Mouse (Mus musculus) adrenal gland, adult 8-10 months (tissue): ENCODE results near the gene Sf1. TPM values are rescaled to one million over a fixed set of nuclear protein-coding genes. Genes with fewer than 3 reads are reported as not detected.

ENCODE experiments used
- DNase-seq: peaks from one replicate; pipeline ENCODE4 v3.0.0; 2022
- microRNA-seq, 2 experiments: library from miRNA; unstranded; fragments of <30 nt; microRNA quantifications; one replicate each; pipeline ENCODE4 v1.2.0; 2022
- total RNA-seq, 4 experiments: library from RNA; stranded (reverse); gene quantifications; 2 replicates each; pipeline ENCODE4 v1.2.4; 2022

Gene Sf1
- total RNA-seq, 4 experiments from 2014 or later = 193 to 274 (median 215) TPM

DNA sequence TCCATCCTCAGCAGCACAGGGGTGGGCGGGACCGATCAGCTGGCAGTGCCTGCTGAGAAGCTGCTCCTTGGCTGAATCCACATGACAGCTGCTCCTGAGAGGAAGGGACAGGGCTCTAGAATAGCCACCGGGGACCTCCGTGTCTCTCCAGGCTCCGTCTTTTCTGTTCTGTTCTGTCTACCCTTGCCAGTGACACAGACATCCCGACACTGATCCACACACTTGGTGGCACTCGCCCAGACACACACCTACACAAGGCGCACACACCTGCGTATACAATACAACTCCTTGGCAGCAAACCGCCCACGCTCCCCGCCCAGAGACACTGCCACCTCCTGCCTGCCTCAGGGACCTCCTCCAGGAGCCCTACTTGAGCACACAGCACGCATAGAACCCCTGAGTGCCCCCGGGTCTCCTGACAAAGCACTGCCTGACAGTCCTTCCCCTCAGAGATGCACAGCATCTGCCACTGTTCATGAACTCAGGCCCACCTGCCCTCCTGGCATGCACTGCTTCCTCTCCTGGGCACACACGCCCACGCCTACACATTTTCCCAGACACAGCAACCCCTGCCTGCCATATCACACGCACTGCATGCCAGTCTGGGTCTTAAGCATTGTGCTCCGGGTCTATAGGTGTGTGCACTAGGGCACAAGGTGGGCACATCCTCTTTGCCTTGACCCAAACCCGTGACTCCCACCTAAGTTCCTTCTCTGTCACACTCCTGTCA lies 57.2 kb downstream of the Sf1 start:
- no peak for DNase-seq

DNA sequence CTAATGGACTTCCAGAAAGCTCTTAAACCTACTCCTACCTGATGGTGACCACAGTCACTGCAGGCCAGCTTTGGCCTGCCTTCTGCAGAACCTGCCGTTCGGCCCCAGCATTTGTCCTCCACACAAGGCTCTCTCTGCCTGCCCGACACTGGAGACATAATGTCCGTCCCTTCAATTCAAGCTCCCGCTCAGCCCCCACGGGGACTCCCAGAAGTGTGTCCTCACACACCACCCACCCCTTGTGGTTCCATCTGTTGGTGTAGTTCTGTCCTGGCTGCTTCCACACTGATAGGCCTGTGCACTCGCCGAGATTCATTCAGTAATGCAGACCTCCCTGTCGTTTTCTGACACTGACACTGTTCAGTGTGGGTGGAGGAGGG lies 57.7 kb downstream of the Sf1 start:
- no peak for DNase-seq

DNA sequence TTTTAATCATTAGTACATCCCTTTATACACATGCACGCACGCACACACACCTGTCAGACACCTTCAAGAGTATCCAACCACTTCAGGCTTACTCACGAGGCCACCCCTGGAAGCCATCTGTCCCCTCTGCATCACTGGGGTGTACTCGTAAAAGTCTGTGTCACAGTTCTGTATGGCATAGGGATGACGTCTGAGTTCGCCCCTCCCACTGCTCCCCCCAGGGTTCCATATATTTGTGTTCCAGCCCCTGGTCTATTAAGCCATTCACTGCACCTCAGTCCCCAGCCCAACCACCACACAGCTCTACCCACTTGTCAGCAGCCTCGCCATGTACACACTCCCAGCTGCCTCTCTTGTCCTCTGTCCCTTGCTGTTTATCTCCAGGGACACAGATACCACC lies 58.5 kb downstream of the Sf1 start:
- no peak for DNase-seq

- no peak for DNase-seq
Measured at GRCm38 (mm10) chr19:6423241-6423640, 59.8 kb downstream of the Sf1 start.

DNA sequence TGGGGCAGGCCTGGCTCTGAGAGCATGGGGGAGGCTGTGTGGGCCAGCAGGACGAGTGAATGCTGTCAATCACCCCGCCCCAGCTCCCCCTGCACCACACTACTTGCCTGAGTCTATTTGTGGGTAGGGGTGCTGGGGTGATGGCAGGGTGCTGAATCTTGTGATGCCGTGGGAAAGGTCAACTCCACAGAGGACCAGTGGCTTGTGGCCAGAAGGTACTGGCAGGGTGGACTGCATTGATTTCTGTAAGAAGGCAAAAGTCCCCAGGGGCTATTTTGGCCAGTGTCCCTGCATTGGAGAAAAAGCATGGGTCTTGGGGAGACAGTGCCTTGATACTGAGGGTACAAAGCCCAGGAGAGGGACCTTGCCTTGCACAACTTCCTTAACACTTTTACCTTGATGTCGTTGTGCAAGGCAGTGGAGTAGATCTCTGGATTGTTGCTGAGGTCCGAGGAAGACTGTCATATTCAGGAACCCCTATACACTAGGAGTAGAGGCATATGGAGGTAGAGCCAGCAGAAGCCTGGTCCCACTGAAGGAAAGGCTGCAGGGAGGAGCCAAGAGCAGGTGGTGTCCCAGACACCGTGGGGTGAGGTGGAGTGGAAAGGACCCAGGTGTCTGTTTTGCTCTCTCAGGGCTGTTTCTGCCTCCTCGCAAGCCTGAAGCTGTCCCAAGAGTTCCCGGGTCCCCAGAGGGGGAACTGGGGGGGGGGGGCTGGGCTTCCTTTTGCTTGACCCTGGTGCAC lies 60.8 kb downstream of the Sf1 start:
- DNase-seq = no peak

DNA sequence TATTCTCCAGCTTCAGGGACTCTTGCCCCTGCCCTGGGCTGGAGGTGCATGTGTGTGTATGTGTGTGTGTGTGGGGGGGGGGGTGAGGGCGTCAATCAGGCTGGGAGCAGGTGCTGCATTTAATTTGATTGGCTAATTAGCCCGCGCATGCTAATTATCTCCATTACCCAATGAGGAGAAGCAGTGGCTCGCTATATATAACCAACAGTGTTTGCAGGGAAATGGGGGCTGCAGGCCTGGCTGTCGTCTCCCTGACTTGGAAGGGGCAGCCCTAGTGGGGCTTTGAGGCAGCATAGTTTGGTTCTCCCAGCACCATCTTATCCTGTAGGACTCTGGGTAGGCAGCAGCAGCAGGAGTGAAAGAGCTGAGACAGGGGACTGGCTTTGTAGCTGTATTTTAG lies 62.1 kb downstream of the Sf1 start:
- no peak for DNase-seq

DNA sequence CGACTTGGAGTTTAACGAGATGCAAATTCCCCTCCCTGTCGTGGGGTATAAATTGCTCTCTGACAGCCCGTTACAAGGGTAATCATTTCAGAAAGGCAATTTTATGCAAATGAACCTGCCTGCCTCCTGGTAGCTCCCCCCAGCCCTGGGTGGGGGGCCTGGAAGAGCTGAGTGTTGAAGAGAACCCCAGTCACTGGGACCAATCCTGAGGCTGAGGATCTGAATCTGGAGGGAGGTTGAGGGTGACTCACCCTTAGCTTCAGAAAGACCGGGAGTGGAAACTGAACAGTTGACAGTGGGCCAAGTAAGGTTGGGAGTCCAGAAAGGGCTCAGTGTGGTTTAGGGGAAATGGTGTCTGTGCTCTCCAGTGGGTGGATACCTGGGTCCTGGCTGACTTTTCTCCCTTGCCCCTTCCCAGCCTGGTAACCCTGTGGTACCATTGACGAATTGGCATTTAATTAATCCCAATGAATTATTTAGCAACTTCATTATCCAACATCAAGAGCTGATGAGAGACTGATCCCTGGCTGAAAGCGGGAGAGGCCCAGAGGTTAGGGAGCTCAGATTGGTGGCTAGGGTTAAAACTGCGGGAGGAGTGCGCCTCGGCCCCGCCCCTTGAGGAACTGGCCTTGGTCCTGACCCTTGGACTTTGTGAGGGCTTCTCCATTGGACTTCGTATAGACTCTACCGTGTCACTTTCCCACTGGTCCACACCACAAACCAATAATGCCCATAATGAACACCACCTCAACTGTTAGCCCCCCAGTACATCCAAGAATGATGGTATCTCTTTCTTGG lies 63.4 kb downstream of the Sf1 start:
- DNase-seq = no peak

Small RNA genes within 50 kb of the gene (microRNA-seq; reads per million reads assigned to microRNA genes)
- gene Mir6989 = 0.18 to 0.34 reads per million in 2 experiments

Other genes with a start within 250 kb of the Sf1 start
- gene Sac3d1, start 245.0 kb upstream of the Sf1 start, total RNA-seq = 10 to 100 TPM; 13.7 to 18.9 (median 16.1) TPM
- 10 to 100 TPM; 34.0 to 49.1 (median 37.8) TPM for gene Snx15, start 235.4 kb upstream of the Sf1 start, total RNA-seq
- gene Batf2, start 222.7 kb upstream of the Sf1 start, total RNA-seq = 1 to 10 TPM; 1.4 to 3.5 (median 2.7) TPM
- gene Arl2, start 222.1 kb upstream of the Sf1 start, total RNA-seq = 100 to 1,000 TPM in 2 of 4 experiments, 10 to 100 TPM in 2; 92.7 to 127 (median 112) TPM
- 1 to 10 TPM; 2.0 to 4.4 (median 3.5) TPM for gene Majin, start 179.3 kb upstream of the Sf1 start, total RNA-seq
- 10 to 100 TPM; 23.4 to 37.6 (median 29.4) TPM for gene Gpha2, start 137.3 kb upstream of the Sf1 start, total RNA-seq
- gene Ppp2r5b, start 127.8 kb upstream of the Sf1 start, total RNA-seq = 100 to 1,000 TPM; 103 to 160 (median 124) TPM
- 10 to 100 TPM; 38.6 to 57.9 (median 48.3) TPM for gene Atg2a, start 122.0 kb upstream of the Sf1 start, total RNA-seq
- gene Ehd1, start 87.0 kb upstream of the Sf1 start, total RNA-seq = 100 to 1,000 TPM in 3 of 4 experiments, 10 to 100 TPM in 1; 90.8 to 130 (median 118) TPM
- gene Cdc42bpg, start 57.2 kb upstream of the Sf1 start, total RNA-seq = 10 to 100 TPM; 24.4 to 45.7 (median 38.4) TPM
- 10 to 100 TPM; 53.4 to 67.8 (median 64.5) TPM for gene Men1, start 28.7 kb upstream of the Sf1 start, total RNA-seq
- 10 to 100 TPM; 40.6 to 81.6 (median 61.5) TPM for gene Map4k2, start 22.6 kb upstream of the Sf1 start, total RNA-seq
- gene Pygm, start 20.7 kb downstream of the Sf1 start, total RNA-seq = 100 to 1,000 TPM in 2 of 4 experiments, 10 to 100 TPM in 2; 47.6 to 119 (median 92.8) TPM
- gene Rasgrp2, start 35.6 kb downstream of the Sf1 start, total RNA-seq = 10 to 100 TPM; 31.5 to 52.2 (median 34.5) TPM
- 10 to 100 TPM in 3 of 4 experiments, 1 to 10 TPM in 1; 8.8 to 12.5 (median 11.5) TPM for gene Nrxn2, start 55.0 kb downstream of the Sf1 start, total RNA-seq
- gene Slc22a12, start 179.3 kb downstream of the Sf1 start, total RNA-seq = under 1 TPM in 1 of 4 experiments, not detected in 3; 0.31 TPM